Mouse (Mus musculus): ENCODE data around the gene Gm884.

- TF ChIP-seq EP300 (IDR thresholded peaks at IDR 0.05; ENCODE audit: low read depth) = no peak
- no peak for TF ChIP-seq CTCF (IDR thresholded peaks at IDR 0.05; ENCODE audit: low read depth)
Measured at GRCm38 (mm10) chr11:103627453-103627852, 6.5 kb upstream of the Gm884 start.

Data from heart, postnatal 0 days (tissue).